12 mouse cellular contexts compared by ENCODE assay signal in genomic region chr17:79451141-79451860, GRCm38 (mm10).
DNase-seq lines count a peak whose midpoint lies in the region; ATAC-seq and TF ChIP-seq lines count a peak whose summit lies in the region.
"Had no signal": no experiment of that assay in that cellular context is flagged by ENCODE, and none has a peak within 500 bp of the region (broad histone marks: within the 10 kb centered on the region; RNA-seq: fewer than 3 reads in every experiment).

No protein-coding gene starts in this region.

- H3K27me3 ChIP-seq in lung, embryonic 14.5 days (ENCODE audit: insufficient read depth, low read length), result no peaks in the 10 kb centered on the region
- H3K27me3 ChIP-seq in embryonic facial prominence, embryonic 14.5 days (replicated peaks; ENCODE audit: control insufficient read depth, insufficient read depth, low read length), result no peaks in the 10 kb centered on the region
- H3K27me3 ChIP-seq in kidney, embryonic 14.5 days (ENCODE audit: control insufficient read depth, insufficient read depth, low read length), result no peaks in the 10 kb centered on the region
- no peaks in the 10 kb centered on the region for H3K27me3 ChIP-seq in testis, adult 2 months (ENCODE audit: control insufficient read depth, insufficient read depth, low read length)
- no peaks in the 10 kb centered on the region for H3K27me3 ChIP-seq in limb, embryonic 10.5 days (ENCODE audit: low read depth, poor library complexity, severe bottlenecking)
- H3K27me3 ChIP-seq: forebrain, embryonic 15.5 days; midbrain, embryonic 12.5 days had no signal

- peak; percentile 91 for ATAC-seq in lung, embryonic 14.5 days (ENCODE audit: insufficient read depth)
- no peak for ATAC-seq in embryonic facial prominence, embryonic 14.5 days (ENCODE audit: low read depth)
- peak; percentile 83; the same call in 1 of the 2 replicates for ATAC-seq in kidney, embryonic 14.5 days (ENCODE audit: low FRiP score, low TSS enrichment)
- ATAC-seq in monocyte, adult 5-6 weeks (replicated peaks; ENCODE audit: insufficient number of reproducible peaks, low FRiP score, low TSS enrichment, poor library complexity, severe bottlenecking), result no peak
- ATAC-seq: forebrain, embryonic 15.5 days had no signal

- H3K36me3 ChIP-seq in lung, embryonic 14.5 days (ENCODE audit: insufficient read depth), result no peaks in the 10 kb centered on the region
- no peaks in the 10 kb centered on the region for H3K36me3 ChIP-seq in embryonic facial prominence, embryonic 14.5 days (ENCODE audit: control insufficient read depth, insufficient read depth, low read length)
- no peaks in the 10 kb centered on the region for H3K36me3 ChIP-seq in kidney, embryonic 14.5 days (ENCODE audit: control insufficient read depth, insufficient read depth, low read length)
- no peaks in the 10 kb centered on the region for H3K36me3 ChIP-seq in testis, adult 2 months (ENCODE audit: control insufficient read depth, insufficient read depth, low read length)
- no peaks in the 10 kb centered on the region for H3K36me3 ChIP-seq in limb, embryonic 10.5 days
- H3K36me3 ChIP-seq: forebrain, embryonic 15.5 days; midbrain, embryonic 12.5 days had no signal

- TF ChIP-seq CTCF in lung, embryonic 14.5 days (IDR thresholded peaks at IDR 0.05; ENCODE audit: low read depth), result no peak
- no peak for TF ChIP-seq CTCF in testis, adult 2 months (IDR thresholded peaks at IDR 0.05; ENCODE audit: control insufficient read depth, insufficient read depth, insufficient replicate concordance, low read depth, low read length)

- WGBS in lung, embryonic 14.5 days, result 14% methylated on average over 12 of the region's 12 CpGs
- WGBS in embryonic facial prominence, embryonic 14.5 days, result 19% methylated on average over 12 of the region's 12 CpGs
- WGBS in kidney, embryonic 14.5 days, result 23% methylated on average over 12 of the region's 12 CpGs
- 38% methylated on average over 12 of the region's 12 CpGs for WGBS in limb, embryonic 10.5 days

- H3K27ac ChIP-seq in lung, embryonic 14.5 days (ENCODE audit: low read depth), result peak overlapping the region; percentile 52
- H3K27ac ChIP-seq in embryonic facial prominence, embryonic 14.5 days (replicated peaks; ENCODE audit: low read depth, low read length), result no peak overlapping the region
- no peak overlapping the region; the same call in 1 of the 2 replicates for H3K27ac ChIP-seq in kidney, embryonic 14.5 days (ENCODE audit: low read depth, low read length)
- 0 out of 2 replicates have a peak overlapping the region, but pooled peaks have one; percentile 36 for H3K27ac ChIP-seq in testis, adult 2 months (ENCODE audit: control insufficient read depth, insufficient read depth, low read depth, low read length)
- H3K27ac ChIP-seq in limb, embryonic 10.5 days, result no peak overlapping the region
- H3K27ac ChIP-seq: forebrain, embryonic 15.5 days; left cerebral cortex, adult 2 months; midbrain, embryonic 12.5 days had no signal

- peak; percentile 84 for DNase-seq in lung, embryonic 14.5 days
- no peak for DNase-seq in lung, adult 18-20 months
- peak; percentile 45 for DNase-seq in embryonic facial prominence, embryonic 14.5 days (ENCODE audit: low spot score)
- no peak for DNase-seq in layer of hippocampus, postnatal 10 days (ENCODE audit: low spot score in 2 of 2)
- no peak for DNase-seq in limb, embryonic 10.5 days (ENCODE audit: low spot score)
- DNase-seq: right cerebral cortex, postnatal 14 days had no signal

- TF ChIP-seq POLR2A in testis, adult 2 months (IDR thresholded peaks at IDR 0.05; ENCODE audit: control insufficient read depth, low read depth, low read length), result no peak

- H3K4me3 ChIP-seq in lung, embryonic 14.5 days (ENCODE audit: low read depth, low read length), result no peak overlapping the region
- no peak overlapping the region for H3K4me3 ChIP-seq in embryonic facial prominence, embryonic 14.5 days (ENCODE audit: low read depth, low read length)
- H3K4me3 ChIP-seq in kidney, embryonic 14.5 days (ENCODE audit: low read length), result no peak overlapping the region
- no peak overlapping the region for H3K4me3 ChIP-seq in testis, adult 2 months (ENCODE audit: control insufficient read depth, low read depth, low read length)
- H3K4me3 ChIP-seq in limb, embryonic 10.5 days, result no peak overlapping the region
- H3K4me3 ChIP-seq: forebrain, embryonic 15.5 days; left cerebral cortex, adult 2 months; midbrain, embryonic 12.5 days had no signal

- peaks cover 22% of the 10 kb centered on the region for H3K4me1 ChIP-seq in lung, embryonic 14.5 days (ENCODE audit: insufficient read depth)
- peaks cover 20% of the 10 kb centered on the region for H3K4me1 ChIP-seq in embryonic facial prominence, embryonic 14.5 days (ENCODE audit: control insufficient read depth, insufficient read depth, low read length)
- H3K4me1 ChIP-seq in kidney, embryonic 14.5 days (ENCODE audit: control insufficient read depth, insufficient read depth, low read length), result peaks cover 5% of the 10 kb centered on the region; the same call in 1 of the 2 replicates
- H3K4me1 ChIP-seq in testis, adult 2 months (ENCODE audit: control insufficient read depth, insufficient read depth, low read length), result no peaks in the 10 kb centered on the region; the same call in 1 of the 2 replicates
- peaks cover 20% of the 10 kb centered on the region for H3K4me1 ChIP-seq in limb, embryonic 10.5 days

- H3K9me3 ChIP-seq in lung, embryonic 14.5 days (ENCODE audit: low read depth, low read length), result no peaks in the 10 kb centered on the region
- H3K9me3 ChIP-seq in embryonic facial prominence, embryonic 14.5 days (ENCODE audit: control insufficient read depth, low read length), result no peaks in the 10 kb centered on the region
- no peaks in the 10 kb centered on the region for H3K9me3 ChIP-seq in kidney, embryonic 14.5 days (ENCODE audit: control insufficient read depth, low read length)
- H3K9me3 ChIP-seq in limb, embryonic 10.5 days (replicated peaks), result no peaks in the 10 kb centered on the region
- H3K9me3 ChIP-seq: forebrain, embryonic 15.5 days; midbrain, embryonic 12.5 days had no signal

- no peak overlapping the region for H3K9ac ChIP-seq in lung, embryonic 14.5 days
- H3K9ac ChIP-seq in embryonic facial prominence, embryonic 14.5 days (ENCODE audit: low read depth, low read length), result no peak overlapping the region
- no peak overlapping the region for H3K9ac ChIP-seq in kidney, embryonic 14.5 days (ENCODE audit: low read depth, low read length)
- H3K9ac ChIP-seq: forebrain, embryonic 15.5 days; midbrain, embryonic 12.5 days had no signal

- peak overlapping the region; percentile 35 for H3K4me2 ChIP-seq in lung, embryonic 14.5 days
- H3K4me2 ChIP-seq in embryonic facial prominence, embryonic 14.5 days (ENCODE audit: low read depth, low read length), result no peak overlapping the region
- no peak overlapping the region for H3K4me2 ChIP-seq in kidney, embryonic 14.5 days (replicated peaks; ENCODE audit: low read depth, low read length)
- H3K4me2 ChIP-seq: forebrain, embryonic 15.5 days; midbrain, embryonic 12.5 days had no signal

Comparison
In these comparisons a context has a peak if more than half of its experiments do, and no peak if none do; other contexts are left out.
1. DNase-seq: peak in lung, embryonic 14.5 days (single experiment) and embryonic facial prominence, embryonic 14.5 days (single experiment); none in lung, adult 18-20 months (0 of 2), layer of hippocampus, postnatal 10 days (0 of 2) and limb, embryonic 10.5 days (single experiment).
2. ATAC-seq: peak in lung, embryonic 14.5 days (single experiment) and kidney, embryonic 14.5 days (single experiment); none in embryonic facial prominence, embryonic 14.5 days (single experiment) and monocyte, adult 5-6 weeks (single experiment).
3. H3K27ac ChIP-seq: peak in lung, embryonic 14.5 days (single experiment) and testis, adult 2 months (single experiment); none in embryonic facial prominence, embryonic 14.5 days (single experiment), kidney, embryonic 14.5 days (single experiment) and limb, embryonic 10.5 days (single experiment).